Mouse (Mus musculus) embryonic facial prominence, embryonic 15.5 days (tissue): Measurements from ENCODE around the gene Zfp706. TPM values are rescaled to one million over a fixed set of nuclear protein-coding genes. Genes with fewer than 3 reads are reported as not detected.

Experiments
- ATAC-seq: fragments of 200-750 bp; cut with Nextera tagmentation; 2 replicates; pipeline ENCODE4 v1.8.0; 2017; ENCODE audit warnings: low read depth, moderate TSS enrichment; ENCODE audit not compliant: insufficient number of reproducible peaks, low FRiP score, low TSS enrichment
- H3K27ac ChIP-seq: fragments of 300-500 bp; sonication (generic); replicated peaks from 2 replicates; pipeline ENCODE4 v1.5.1; 2015; ENCODE audit warnings: mild to moderate bottlenecking, inconsistent platforms
- H3K27me3 ChIP-seq: fragments of 300-500 bp; sonication (generic); 2 replicates; pipeline ENCODE4 v1.6.1; 2015; ENCODE audit warnings: inconsistent platforms
- H3K36me3 ChIP-seq: fragments of 300-500 bp; sonication (generic); 2 replicates; pipeline ENCODE4 v1.6.1; 2015; ENCODE audit warnings: mild to moderate bottlenecking, inconsistent platforms
- H3K4me1 ChIP-seq: fragments of 300-500 bp; sonication (generic); 2 replicates; pipeline ENCODE4 v1.6.1; 2015; ENCODE audit warnings: inconsistent platforms
- H3K4me2 ChIP-seq: fragments of 300-500 bp; sonication (generic); replicated peaks from 2 replicates; pipeline ENCODE4 v1.6.1; 2015; ENCODE audit warnings: mild to moderate bottlenecking, inconsistent platforms
- H3K4me3 ChIP-seq: fragments of 300-500 bp; sonication (generic); replicated peaks from 2 replicates; pipeline ENCODE4 v1.5.1; 2015; ENCODE audit warnings: mild to moderate bottlenecking, inconsistent platforms
- H3K9ac ChIP-seq: fragments of 300-500 bp; sonication (generic); 2 replicates; pipeline ENCODE4 v1.6.1; 2015; ENCODE audit warnings: inconsistent platforms
- H3K9me3 ChIP-seq: fragments of 300-500 bp; sonication (generic); replicated peaks from 2 replicates; pipeline ENCODE4 v1.6.1; 2016; ENCODE audit warnings: inconsistent platforms
- WGBS: fragments of 180-500 bp; shearing (Covaris S2); methylation state at CpG from one replicate; pipeline ENCODE4 v1.1.7; 2015; 5-methylcytosine and 5-hydroxymethylcytosine counted together
- polyA plus RNA-seq: library from polyadenylated mRNA; unstranded; fragments of >200 nt; fragmentation: Nextera tagmentation; extraction: Ambion mirVana; gene quantifications from 2 replicates; pipeline ENCODE4 v1.2.1, GENCODE M21; 2015

Zfp706 gene
- 444 and 464 TPM in 2 replicates for polyA plus RNA-seq

DNA sequence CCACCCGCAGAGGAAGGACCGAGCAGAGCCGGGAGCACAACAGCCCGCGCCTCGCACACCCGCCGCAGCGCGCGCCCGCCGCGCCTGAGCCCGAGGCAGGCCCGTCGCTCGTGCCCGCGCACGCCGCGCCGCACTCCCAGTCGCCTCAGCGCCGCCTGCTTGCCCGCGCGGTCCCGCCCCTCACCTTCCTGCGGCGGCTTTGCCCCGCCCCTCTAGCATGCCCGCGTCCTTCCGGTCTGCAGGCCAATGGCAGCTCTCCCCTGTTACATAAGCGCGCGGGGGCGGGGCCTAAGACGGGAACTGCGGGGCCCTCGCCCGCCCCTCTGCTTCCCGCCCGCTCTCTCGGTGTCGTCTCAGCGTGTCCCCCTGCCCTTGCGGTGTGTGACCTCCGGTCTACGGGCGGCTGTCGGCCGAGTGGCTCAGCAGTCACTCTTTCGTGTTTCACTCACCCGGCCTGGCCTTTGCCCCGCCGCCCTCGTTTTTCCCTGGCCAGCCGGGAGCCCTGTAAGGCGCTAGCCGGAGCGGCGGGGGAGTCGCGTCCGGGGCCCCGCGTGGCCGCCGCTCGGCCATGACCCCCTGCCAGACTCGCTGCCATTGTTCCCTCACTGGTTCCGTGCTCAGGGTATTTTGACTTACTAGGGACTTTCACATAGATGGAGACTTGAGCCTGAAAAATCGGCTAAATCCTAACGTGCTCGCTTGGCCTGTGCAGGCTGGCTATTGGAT lies at the start of gene Zfp706:
Gene Zfp706, minus strand, starts transcription at position 541 of the 726 bp plus-strand sequence.
- ATAC-seq, result peak; percentile 99
- Histone ChIP-seq H3K9ac (peak within 1 kb of the TSS; percentile 98), H3K4me1 (peaks cover 14% of the 10 kb centered on the region; the same call in 1 of the 2 replicates), H3K4me3 (peak within 1 kb of the TSS; percentile 89), H3K9me3 (no peaks in the 10 kb centered on the region), H3K4me2 (peak within 1 kb of the TSS; percentile 56), H3K36me3 (peaks cover 9% of the 10 kb centered on the region), H3K27me3 (no peaks in the 10 kb centered on the region), H3K27ac (peak within 1 kb of the TSS; percentile 98)
- 1% methylated on average over 74 of the region's 79 CpGs for WGBS

DNA sequence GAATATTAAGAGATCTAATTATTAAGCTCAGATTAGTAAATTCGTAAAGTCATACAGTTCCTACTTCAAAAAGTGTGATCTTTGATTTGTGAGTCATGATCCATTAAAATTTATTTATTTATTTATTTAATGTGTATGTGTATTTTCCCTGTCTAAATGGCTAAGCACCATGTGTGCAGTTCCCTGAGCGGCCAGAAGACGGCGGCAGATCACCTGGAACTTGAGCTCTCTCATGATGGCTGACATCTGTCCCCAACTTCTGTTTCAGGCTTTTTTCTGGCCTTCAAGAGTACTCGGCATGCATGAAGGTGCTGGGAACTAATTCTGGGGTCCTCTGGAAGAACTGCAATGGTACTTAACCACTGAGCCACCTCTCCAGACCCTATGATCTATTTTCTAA lies 47.0 kb upstream of the Zfp706 start:
- Histone ChIP-seq H3K27me3 (no peaks in the 10 kb centered on the region), H3K4me3 (no peak overlapping the region), H3K36me3 (no peaks in the 10 kb centered on the region), H3K9me3 (no peaks in the 10 kb centered on the region), H3K9ac (no peak overlapping the region), H3K4me2 (no peak overlapping the region), H3K4me1 (peaks cover 13% of the 10 kb centered on the region), H3K27ac (no peak overlapping the region)
- 94% methylated on average over 5 of the region's 5 CpGs for WGBS
- ATAC-seq, result no peak

DNA sequence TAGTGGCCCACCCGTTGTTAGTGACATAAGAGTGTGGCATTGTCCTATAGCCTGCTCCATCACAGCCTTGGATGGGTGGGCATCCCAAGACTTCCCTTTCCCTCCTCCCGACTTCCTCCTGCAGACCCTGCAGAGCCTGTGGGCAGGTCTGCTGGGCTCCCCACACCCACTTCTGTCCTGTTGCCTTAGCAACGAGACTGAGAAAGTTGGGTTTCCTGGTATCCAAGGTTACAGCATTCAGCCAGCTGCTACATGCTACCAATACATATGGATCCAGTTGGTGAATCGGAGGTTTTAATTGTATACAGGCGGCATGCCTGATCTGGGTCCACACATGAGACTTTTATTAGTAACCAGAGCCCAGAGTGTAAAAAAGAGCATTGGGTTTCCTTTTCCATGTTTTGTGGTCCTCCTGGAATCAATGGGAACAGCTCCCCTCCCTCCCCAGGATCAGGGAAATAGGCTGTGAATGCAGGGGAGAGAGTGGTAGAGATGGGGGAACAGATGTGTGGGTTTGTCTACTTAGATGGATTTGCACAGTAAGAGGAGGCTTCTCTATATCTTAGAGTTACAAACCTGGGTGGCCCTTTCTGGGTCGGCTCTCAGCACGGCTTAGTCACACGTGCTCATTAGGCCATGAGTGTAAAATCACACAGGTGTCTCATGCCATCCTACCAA lies 45.7 kb upstream of the Zfp706 start:
- Histone ChIP-seq H3K4me1 (peaks cover 13% of the 10 kb centered on the region), H3K9me3 (no peaks in the 10 kb centered on the region), H3K27ac (peak overlapping the region; percentile 24), H3K4me3 (no peak overlapping the region), H3K4me2 (no peak overlapping the region), H3K36me3 (no peaks in the 10 kb centered on the region), H3K9ac (no peak overlapping the region), H3K27me3 (no peaks in the 10 kb centered on the region)
- 29% methylated on average over 8 of the region's 8 CpGs for WGBS
- peak; percentile 74 for ATAC-seq

DNA sequence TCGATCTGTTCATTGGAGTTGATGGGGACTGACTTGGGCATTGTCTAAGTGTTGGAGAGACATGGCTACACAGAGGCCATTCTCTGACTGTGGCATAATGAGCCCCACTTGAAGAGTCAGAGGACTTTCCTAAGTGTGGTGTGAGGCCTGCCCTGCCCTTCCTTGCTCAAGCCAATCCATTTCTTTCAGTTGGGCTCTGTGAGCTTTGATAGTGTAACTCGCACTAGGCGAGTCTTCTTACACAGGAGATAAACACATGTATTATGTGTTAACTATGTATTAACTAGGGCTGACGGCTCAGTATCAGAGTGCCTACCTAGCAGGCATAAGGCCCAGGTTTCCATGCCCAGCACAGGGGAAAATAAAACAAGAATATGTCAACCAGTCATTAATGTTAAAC lies 39.8 kb upstream of the Zfp706 start:
- no peaks in the 10 kb centered on the region for H3K9me3 ChIP-seq
- no peak overlapping the region for H3K4me3 ChIP-seq
- no peak for ATAC-seq
- H3K4me2 ChIP-seq, result no peak overlapping the region
- no peaks in the 10 kb centered on the region for H3K4me1 ChIP-seq
- WGBS, result 96% methylated on average over 4 of the region's 4 CpGs
- H3K36me3 ChIP-seq, result no peaks in the 10 kb centered on the region
- H3K9ac ChIP-seq, result no peak overlapping the region
- no peak overlapping the region for H3K27ac ChIP-seq
- H3K27me3 ChIP-seq, result no peaks in the 10 kb centered on the region

DNA sequence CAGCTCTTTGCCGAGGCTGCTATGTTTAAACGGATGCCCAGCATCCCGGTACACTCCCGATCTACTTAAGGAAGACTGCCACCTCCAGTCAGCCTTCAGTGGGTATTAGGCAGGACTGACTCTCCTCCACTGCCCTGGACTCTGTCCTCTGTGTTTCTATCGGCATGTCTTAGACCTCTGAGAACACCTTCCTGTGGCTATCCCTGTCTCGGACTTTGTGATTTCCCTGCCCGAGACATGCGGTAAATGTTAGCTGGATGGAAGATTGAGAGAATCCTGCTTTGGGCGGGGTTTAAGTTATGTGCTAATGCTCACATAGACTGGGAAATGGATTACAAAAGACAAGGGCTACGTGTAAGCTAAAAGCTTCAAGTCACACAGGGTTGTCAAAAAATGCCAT lies 39.0 kb upstream of the Zfp706 start:
- Histone ChIP-seq H3K9me3 (no peaks in the 10 kb centered on the region), H3K4me2 (no peak overlapping the region), H3K4me3 (no peak overlapping the region), H3K4me1 (no peaks in the 10 kb centered on the region), H3K9ac (no peak overlapping the region), H3K27me3 (no peaks in the 10 kb centered on the region), H3K27ac (no peak overlapping the region), H3K36me3 (no peaks in the 10 kb centered on the region)
- ATAC-seq, result no peak
- 85% methylated on average over 10 of the region's 10 CpGs for WGBS

DNA sequence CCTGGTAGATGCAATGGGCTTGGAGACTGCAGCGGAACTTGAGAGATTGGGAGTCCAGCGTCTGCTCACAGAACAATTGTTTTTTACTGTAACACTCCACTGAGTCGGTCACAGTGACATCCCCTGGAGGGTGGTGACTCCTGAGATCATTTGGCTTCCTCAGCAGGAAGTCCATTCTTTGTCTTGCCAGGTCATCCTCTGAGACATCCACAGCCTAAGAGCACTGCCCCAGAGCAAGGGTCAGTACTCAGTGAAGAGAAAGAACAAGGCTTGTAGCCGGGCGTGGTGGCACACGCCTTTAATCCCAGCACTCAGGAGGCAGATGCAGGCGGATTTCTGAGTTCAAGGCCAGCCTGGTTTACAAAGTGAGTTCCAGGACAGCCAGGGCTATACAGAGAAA lies 38.6 kb upstream of the Zfp706 start:
- H3K4me2 ChIP-seq, result no peak overlapping the region
- no peak overlapping the region for H3K4me3 ChIP-seq
- no peaks in the 10 kb centered on the region for H3K36me3 ChIP-seq
- no peak overlapping the region for H3K9ac ChIP-seq
- WGBS, result 75% methylated on average over 7 of the region's 7 CpGs
- no peaks in the 10 kb centered on the region for H3K4me1 ChIP-seq
- H3K9me3 ChIP-seq, result no peaks in the 10 kb centered on the region
- ATAC-seq, result no peak
- no peak overlapping the region for H3K27ac ChIP-seq
- no peaks in the 10 kb centered on the region for H3K27me3 ChIP-seq

DNA sequence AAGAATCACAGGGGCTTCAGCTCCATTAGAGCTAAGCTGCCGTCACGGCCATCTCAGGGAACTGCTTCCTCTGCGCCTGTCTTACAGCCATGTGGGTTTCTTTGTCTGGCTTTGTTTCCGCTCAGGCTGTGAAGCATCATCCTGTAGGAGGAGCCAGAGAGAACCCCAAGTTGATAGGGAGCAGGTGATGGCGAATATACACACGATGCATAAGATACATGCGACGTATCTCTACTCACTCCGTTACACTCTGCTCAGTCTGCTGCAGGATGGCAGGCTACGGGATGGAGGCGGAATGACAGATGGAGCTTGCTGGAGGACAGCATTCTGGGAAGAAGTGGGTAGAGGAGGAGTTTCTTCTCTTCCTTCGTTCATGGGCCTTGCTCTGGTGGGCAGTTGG lies 37.9 kb upstream of the Zfp706 start:
- no peak for ATAC-seq
- 74% methylated on average over 12 of the region's 12 CpGs for WGBS
- Histone ChIP-seq H3K4me1 (no peaks in the 10 kb centered on the region), H3K36me3 (no peaks in the 10 kb centered on the region), H3K4me2 (no peak overlapping the region), H3K4me3 (no peak overlapping the region), H3K9me3 (no peaks in the 10 kb centered on the region), H3K27me3 (no peaks in the 10 kb centered on the region), H3K27ac (no peak overlapping the region), H3K9ac (no peak overlapping the region)

DNA sequence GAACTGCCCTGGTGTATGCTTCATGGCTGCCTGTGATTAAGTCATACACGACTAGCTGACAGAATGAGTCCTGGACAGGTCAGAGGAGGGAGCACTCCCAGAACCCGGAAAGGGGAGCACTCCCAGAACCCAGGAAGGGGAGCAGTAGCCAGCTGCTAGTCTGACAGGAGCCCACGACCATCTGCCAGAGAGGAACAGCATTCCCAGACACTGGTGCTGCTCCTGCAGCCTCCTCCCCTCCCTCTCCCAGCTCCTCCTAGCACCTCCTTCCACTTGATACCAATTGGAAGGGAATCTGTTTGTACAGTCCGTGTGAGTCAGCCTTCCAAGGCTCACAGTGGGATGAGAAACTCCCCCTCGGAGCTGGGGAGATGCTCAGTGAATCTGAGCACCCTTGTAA lies 35.0 kb upstream of the Zfp706 start:
- Histone ChIP-seq H3K4me3 (no peak overlapping the region), H3K27me3 (no peaks in the 10 kb centered on the region), H3K9me3 (no peaks in the 10 kb centered on the region), H3K27ac (no peak overlapping the region), H3K4me2 (no peak overlapping the region), H3K4me1 (no peaks in the 10 kb centered on the region), H3K9ac (no peak overlapping the region), H3K36me3 (no peaks in the 10 kb centered on the region)
- 27% methylated on average over 5 of the region's 5 CpGs for WGBS
- no peak for ATAC-seq

DNA sequence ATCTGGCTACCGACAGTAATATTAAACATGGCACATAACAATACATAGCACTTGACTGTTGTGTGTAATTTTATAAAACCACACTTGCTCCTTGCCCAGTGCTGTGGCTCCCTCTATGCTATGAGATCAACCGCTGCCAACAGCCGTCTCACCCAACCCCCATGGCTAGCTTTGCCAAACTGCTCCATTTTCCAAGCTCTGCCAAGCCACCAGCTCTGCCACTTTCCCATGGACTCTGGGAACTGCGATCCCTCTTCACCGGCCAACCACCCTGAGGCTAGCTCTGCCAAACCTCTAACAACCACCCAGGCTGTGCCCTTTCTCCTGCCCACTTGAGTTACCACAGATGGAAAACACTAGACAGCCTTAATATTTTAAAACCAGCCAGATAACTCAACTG lies 33.6 kb upstream of the Zfp706 start:
- 68% methylated on average over 5 of the region's 5 CpGs for WGBS
- H3K9ac ChIP-seq, result no peak overlapping the region
- H3K27me3 ChIP-seq, result no peaks in the 10 kb centered on the region
- no peaks in the 10 kb centered on the region for H3K36me3 ChIP-seq
- H3K27ac ChIP-seq, result no peak overlapping the region
- no peak overlapping the region for H3K4me3 ChIP-seq
- no peaks in the 10 kb centered on the region for H3K9me3 ChIP-seq
- no peak overlapping the region for H3K4me2 ChIP-seq
- ATAC-seq, result peak; percentile 77; the same call in 1 of the 2 replicates
- peaks cover 6% of the 10 kb centered on the region; the same call in 1 of the 2 replicates for H3K4me1 ChIP-seq

DNA sequence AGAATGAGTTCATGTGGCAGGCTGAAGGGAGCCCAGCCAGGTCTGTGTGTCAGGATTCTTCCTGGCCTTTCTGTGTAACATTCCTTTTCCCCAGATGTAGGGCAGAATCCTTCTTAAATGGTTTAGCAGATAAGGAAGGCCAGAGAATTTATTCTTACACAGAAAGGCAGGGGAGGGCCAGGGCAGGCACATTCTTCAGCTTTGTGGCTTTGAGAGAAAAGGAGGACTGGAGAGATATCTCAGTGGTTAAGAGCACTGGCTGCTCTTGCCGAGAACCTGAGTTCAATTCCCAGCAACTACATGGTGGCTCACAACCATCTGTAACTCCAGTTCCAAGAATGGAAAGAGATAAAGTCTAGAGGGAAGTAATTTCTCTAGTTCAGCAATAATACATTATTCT lies 31.1 kb upstream of the Zfp706 start:
- H3K4me2 ChIP-seq, result no peak overlapping the region
- H3K4me3 ChIP-seq, result no peak overlapping the region
- 83% methylated on average over 1 of the region's 1 CpGs for WGBS
- H3K27me3 ChIP-seq, result no peaks in the 10 kb centered on the region
- no peak overlapping the region for H3K27ac ChIP-seq
- no peak overlapping the region for H3K9ac ChIP-seq
- no peak for ATAC-seq
- no peaks in the 10 kb centered on the region for H3K36me3 ChIP-seq
- peaks cover 6% of the 10 kb centered on the region; the same call in 1 of the 2 replicates for H3K4me1 ChIP-seq
- no peaks in the 10 kb centered on the region for H3K9me3 ChIP-seq

DNA sequence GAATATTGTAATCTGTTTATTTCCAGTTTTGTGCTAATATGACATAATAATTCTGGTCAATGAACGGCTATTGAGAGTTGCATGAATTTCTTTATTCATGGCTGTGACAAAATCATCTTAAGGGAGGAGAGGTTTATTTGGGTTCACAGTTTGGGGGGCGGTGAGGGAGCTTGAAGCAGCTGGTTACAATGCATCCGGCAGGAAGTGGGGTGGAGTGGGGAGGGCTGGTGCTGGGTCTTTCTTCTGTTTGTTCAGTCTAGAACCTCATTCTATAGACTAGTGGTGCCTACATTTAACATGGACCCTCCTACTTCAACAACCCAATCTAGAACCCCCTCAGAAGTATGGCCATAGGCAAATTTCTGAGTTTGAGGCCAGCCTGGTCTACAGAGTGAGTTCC lies 30.1 kb upstream of the Zfp706 start:
- H3K36me3 ChIP-seq, result no peaks in the 10 kb centered on the region
- H3K4me3 ChIP-seq, result no peak overlapping the region
- H3K27ac ChIP-seq, result no peak overlapping the region
- no peaks in the 10 kb centered on the region for H3K27me3 ChIP-seq
- peaks cover 6% of the 10 kb centered on the region; the same call in 1 of the 2 replicates for H3K4me1 ChIP-seq
- H3K9ac ChIP-seq, result no peak overlapping the region
- no peak for ATAC-seq
- H3K9me3 ChIP-seq, result no peaks in the 10 kb centered on the region
- WGBS, result 83% methylated on average over 3 of the region's 3 CpGs
- H3K4me2 ChIP-seq, result no peak overlapping the region
